Mouse (Mus musculus): Measurements from ENCODE around the gene Safb.

Safb gene

GRCm38 (mm10) chr17:56607521-56608062 lies 23.0 kb downstream of the Safb start:
- intact Hi-C loops (cut with DNase I) = no loop called here

DNA sequence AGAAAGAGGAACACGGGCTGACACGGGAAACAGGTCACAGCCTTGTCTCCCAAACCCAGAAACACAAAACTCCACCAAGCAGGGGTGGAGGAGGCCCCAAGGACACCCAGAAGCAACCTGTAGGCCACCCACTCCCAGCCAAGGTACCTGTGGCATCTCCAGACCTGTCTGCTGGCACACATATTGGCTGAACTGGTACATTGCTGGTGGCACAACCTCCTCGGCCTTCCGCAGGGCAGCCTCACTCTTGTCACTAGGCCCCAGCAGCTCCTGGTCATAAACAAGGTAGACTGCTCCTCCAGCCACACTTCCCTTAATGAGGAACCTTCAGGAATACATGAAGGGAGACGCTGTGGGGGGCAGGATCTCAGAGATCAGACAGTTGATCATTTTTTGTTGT lies 24.1 kb downstream of the Safb start:
- intact Hi-C loops (cut with DNase I) = no loop called here

- intact Hi-C loops (cut with DNase I) = loop anchor here (5.0 kb wide), 1 partner anchor 58 kb away; no protein-coding TSS in a partner anchor
These were observed 25.0 kb downstream of the Safb start, which contains the start of gene 2410015M20Rik for GRCm38 (mm10) chr17:56609452-56610171. TSS of gene 2410015M20Rik (minus strand) at chr17:56609771.

GRCm38 (mm10) chr17:56611323-56611722 lies 26.7 kb downstream of the Safb start:
- intact Hi-C loops (cut with DNase I) = loop anchor here (5.0 kb wide), 1 partner anchor 56 kb away; no protein-coding TSS in a partner anchor

GRCm38 (mm10) chr17:56611861-56612564 lies 27.4 kb downstream of the Safb start:
- intact Hi-C loops (cut with DNase I) = loop anchor here (5.0 kb wide), 1 partner anchor 55 kb away; no protein-coding TSS in a partner anchor

GRCm38 (mm10) chr17:56612565-56612939 lies 27.9 kb downstream of the Safb start:
- intact Hi-C loops (cut with DNase I) = loop anchor here (5.0 kb wide), 1 partner anchor 55 kb away; no protein-coding TSS in a partner anchor

GRCm38 (mm10) chr17:56613236-56613844 lies 28.7 kb downstream of the Safb start, which contains the start of gene Rpl36:
TSS of gene Rpl36 (plus strand) at chr17:56613416.
- intact Hi-C loops (cut with DNase I) = loop anchor here (5.0 kb wide), 1 partner anchor 54 kb away; no protein-coding TSS in a partner anchor

GRCm38 (mm10) chr17:56613893-56614292 lies 29.3 kb downstream of the Safb start:
- intact Hi-C loops (cut with DNase I) = loop anchor here (5.0 kb wide), 1 partner anchor 53 kb away; no protein-coding TSS in a partner anchor

DNA sequence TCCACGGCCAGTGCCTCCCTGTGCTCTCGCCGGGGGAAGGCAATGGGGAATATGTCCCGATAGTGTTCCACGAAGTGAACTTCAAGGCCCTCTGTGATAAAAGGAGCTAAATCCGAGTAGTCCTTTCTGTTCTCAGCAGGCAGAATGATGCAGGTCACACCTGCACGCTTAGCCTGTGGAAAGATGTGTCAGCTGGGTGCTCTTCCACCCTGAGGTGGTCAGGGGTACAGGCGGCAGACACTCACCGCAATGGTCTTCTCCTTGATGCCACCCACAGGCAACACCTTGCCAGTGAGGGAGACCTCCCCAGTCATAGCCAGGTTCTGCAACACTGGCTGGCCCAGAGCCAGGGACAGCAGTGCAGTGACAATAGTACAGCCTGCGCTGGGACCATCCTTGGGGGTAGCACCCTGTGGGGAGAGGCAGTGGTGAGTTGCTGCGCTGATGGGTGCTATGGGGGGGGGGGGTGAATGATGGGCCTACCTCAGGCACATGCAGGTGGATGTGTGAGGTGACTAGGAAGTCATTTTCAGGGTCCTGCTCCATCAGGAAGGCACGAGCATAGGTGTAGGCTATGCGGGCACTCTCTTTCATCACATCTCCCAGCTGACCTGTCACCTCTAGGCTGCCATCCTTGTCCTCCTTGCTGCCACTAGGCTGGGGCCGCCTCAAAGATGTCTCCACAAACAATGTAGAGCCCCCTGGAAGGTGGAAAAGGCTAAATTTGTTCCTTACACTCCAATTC lies 29.9 kb downstream of the Safb start:
- intact Hi-C loops (cut with DNase I) = loop anchor here (5.0 kb wide), 1 partner anchor 53 kb away; no protein-coding TSS in a partner anchor

DNA sequence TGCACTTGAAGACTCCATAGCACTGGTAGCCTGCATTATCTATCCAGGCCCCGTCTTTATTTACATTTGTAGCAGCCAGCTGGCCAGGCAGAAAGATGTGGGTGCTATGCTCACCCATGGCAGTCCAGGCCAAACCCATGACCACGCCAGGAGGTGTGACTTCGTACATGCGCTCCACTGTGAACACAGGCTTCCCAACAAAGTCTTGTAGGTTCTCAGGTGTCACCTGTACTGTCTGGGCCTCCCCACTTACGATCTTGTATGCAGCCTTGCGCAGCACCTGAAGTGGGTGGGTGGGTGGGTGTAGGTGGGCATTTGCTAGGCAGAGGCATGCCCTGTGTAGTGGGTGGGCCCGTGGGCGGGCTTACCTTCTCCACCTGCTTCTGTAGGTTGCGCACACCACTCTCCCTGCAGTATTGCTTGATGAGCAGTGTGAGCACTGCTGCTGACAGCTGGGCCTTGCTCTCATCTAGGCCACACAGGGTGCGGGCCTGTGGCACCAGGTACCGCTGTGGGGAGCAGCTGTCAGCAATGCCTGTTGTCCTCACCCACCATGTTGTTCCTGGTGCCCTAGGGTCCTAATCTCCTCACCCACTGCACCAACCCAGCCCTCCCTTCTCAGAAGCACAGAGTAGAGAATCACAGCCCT lies 30.6 kb downstream of the Safb start:
- intact Hi-C loops (cut with DNase I) = no loop called here

DNA sequence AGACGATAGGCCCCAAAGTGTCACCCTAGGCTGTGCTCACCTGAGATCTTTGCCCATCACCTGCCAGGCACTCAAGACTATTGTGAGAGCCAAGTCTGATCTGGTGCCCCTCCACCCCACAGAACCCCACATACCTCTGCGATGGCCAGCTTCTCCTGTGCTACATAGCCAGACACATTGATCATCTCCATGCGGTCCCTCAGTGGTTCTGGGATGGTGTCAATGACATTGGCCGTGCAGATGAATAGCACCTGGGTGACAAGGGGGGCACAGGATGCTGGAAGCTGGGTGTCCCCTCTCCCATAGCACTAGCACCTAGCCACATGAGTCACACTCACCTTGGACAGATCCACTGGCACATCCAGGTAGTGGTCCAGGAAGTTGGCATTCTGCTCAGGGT lies 31.2 kb downstream of the Safb start:
- intact Hi-C loops (cut with DNase I) = no loop called here

- intact Hi-C loops (cut with DNase I) = no loop called here
These were observed 32.1 kb downstream of the Safb start for GRCm38 (mm10) chr17:56616725-56617124.

DNA sequence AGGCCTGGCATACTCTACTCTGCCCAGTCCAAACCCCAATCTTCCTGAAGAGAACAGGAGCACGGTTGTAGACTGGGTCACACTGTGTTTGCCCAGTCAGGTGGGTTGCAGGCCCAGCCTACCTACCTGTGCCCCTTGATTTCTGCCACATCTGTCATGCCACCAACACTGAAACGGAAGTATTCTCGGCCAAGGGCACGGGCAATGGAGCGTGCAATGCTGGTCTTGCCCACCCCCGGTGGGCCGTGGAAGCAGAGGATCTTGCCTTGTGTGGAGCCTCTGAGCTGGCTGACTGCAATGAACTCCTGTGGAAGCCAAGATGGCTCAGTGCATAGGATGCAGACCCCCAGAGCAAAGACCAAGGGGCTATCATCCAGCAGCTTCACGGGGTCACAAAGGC lies 33.0 kb downstream of the Safb start:
- intact Hi-C loops (cut with DNase I) = no loop called here

GRCm38 (mm10) chr17:56625495-56625894 lies 40.9 kb downstream of the Safb start:
- intact Hi-C loops (cut with DNase I) = no loop called here

DNA sequence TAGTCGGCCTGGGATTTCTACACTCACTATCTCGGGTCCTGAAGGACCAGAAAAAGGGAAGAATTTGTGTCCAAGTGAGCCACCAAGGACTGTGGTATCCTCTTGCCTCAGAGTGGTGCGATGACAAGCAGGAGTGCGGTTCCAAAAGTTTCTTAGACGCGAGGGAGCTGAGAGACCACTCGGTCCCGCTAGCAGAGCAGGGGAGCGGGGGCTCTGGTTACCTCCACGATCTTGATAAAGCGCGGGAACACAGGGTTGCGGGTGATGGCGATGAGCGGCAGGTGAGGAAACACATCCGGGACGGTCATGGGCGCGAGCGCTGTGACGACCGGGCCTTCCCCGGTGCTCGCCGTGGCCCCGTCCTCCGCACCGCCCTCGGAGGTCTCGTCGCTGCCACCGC lies 41.6 kb downstream of the Safb start:
- intact Hi-C loops (cut with DNase I) = no loop called here

DNA sequence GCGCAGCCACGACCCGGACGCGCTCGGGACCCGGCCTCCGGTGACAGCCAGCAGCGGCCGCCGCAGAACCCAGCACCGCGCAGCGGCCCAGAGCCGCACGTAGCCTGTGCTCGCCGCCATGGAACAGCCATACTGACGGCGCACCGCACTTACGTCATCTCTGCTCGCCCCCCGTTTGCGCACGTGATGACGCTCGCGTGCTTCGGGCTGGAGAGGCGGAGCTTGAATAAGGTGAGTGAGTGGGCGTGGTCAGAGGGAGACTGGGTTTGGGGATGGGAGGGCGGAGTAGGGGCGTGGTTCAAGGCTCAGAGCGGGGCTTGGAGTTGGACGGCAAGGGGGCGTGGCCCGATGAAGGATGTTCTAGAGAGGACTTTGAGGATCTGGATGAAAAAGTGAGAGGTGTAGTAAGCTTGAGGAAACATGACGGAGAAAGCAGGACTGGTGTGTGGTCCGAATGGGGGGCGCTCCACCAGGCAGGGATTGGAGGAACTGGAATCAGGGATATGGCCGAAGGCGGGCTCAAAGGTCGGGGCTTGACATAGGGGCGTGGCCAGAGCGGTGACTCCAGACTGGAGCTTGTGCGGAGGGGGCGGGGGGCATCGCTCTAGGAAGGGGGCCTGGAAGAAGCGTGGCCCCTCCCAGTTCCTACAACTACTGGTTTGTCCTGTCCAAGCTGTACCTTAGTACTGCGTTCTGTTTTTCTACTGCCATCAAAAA lies 42.3 kb downstream of the Safb start, which contains the start of gene Lonp1:
Lonp1 (minus strand) TSS at position 134 of the 717 bp plus-strand sequence.
- intact Hi-C loops (cut with DNase I) = no loop called here

GRCm38 (mm10) chr17:56627530-56628277 lies 43.1 kb downstream of the Safb start, which contains the start of gene Catsperd:
TSS of gene Catsperd (plus strand) at chr17:56628143.
- intact Hi-C loops (cut with DNase I) = no loop called here
